Mouse (Mus musculus) NIH3T3 (cell line): ENCODE results near the gene Ccsap.

Experiments used
- DNase-seq: peaks from one replicate; pipeline ENCODE4 v3.0.0-alpha.2; 2012; ENCODE audit warnings: low read depth

The Ccsap gene

DNA sequence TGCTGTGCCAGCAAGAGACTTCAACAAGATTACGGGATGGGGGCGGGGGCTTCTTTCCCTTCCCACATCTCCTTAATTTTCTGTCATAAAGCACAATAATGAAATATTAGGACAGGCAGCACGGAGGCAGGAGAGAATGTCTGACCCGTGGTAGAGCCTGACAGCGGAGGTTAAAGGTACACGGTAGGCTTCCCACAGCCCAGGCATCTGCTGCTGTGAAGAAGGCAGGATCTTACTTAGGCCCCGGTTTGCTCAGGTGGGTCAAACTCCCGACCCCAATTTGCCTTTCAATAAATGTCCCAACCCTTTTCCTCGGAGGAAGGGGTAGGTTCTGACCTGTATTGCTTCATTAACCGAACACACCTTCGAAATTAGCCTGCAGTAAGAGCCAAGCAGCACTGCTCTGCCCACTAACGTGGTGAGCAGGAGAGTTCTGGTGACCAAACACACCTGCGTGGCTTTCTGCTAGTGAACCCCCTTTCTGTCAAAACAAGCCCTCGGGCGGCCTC, 54.7 kb downstream of the Ccsap start:
- DNase-seq = no peak

DNA sequence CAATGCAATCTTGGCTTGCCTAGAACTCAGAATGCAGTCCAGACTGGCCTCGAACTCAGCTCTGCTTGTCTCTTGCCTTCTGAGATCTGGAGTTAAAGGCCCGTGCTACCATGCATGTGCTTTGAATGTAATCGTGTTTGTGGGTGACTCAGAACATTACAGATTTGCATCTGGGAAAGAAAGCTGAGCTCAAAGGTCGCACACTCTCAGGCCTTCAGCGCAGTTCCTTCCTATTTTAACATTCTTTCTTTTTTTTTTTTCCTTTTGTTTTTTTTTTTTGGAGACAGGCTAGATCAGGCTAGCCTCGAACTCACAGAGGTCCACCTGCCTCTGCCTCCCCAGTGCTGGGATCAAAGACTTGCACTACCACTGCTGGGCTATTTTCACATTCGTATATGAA, 55.4 kb downstream of the Ccsap start:
- DNase-seq = no peak

DNA sequence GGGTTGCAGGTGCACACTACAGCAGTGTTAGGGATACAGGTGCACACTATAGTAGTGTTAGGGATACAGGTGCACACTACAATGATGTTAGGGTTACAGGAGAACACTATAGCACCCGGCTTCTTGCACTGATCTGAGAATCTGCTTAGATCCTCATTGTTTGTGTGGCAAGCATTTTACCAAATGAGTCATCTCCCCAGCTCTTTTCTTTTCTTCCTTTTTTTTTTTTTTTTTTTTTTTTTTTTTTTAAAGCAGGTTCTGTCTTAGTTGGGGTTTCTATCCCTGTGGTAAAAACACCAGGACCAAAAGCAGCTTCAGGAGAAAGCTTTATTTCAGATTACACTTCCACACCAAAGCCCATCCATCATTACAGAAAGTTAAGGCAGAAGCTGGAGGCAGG, 56.4 kb downstream of the Ccsap start:
- no peak for DNase-seq

DNA sequence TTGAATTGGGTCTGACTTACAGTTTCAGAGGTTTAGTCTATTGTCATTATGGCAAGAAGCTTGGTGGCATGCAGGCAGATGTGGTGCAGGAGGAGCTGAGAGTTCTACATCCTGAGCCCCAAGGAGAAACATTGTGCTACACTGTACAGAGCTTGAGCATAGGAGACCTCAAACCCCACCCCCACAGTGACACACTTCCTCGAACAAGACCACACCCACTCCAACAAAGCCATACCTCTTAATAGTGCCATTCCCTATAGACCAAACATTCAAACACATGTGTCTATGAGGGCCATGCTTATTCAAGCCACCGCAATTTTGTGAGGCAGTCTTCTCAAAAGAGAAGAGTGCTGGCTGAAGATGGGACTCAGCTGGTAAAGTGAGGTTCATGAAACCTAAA, 58.5 kb downstream of the Ccsap start:
- DNase-seq = no peak

DNA sequence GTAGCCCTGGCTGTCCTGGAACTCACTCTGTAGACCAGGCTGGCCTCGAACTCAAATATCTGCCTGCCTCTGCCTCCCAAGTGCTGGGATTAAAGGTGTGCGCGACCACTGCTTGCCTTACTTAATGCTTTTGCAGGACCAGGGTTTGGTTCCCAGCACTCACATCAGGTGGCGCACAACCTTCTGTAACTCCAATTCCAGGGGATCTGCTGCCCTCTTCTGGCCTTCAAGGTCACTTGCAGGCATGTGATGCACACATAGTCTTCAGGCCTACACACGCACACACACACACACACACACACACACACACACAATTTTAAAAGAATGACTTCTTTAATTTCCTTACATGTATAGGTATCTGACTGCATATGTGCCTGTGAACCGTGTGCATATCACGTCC, 59.1 kb downstream of the Ccsap start:
- no peak for DNase-seq

DNA sequence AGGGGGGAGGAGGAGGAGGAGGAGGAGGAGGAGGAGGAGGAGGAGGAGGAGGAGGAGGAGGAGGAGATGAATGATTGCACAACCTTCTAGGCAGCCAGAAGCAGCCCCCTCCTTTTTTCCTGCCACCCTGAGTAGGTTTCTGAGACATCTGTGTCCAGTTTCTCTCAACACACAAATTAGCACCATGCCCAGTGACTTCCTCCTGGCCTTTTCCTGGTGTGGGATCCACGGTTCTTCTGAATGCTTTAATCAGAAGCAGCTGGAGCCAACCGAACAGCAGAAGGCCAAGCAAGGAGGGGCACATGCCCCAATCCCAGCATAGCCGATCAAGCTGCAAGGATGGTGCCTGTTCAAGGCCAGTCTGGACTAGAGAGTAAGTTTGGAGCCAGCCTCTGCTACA, 60.1 kb downstream of the Ccsap start:
- peak; percentile 78 for DNase-seq

DNA sequence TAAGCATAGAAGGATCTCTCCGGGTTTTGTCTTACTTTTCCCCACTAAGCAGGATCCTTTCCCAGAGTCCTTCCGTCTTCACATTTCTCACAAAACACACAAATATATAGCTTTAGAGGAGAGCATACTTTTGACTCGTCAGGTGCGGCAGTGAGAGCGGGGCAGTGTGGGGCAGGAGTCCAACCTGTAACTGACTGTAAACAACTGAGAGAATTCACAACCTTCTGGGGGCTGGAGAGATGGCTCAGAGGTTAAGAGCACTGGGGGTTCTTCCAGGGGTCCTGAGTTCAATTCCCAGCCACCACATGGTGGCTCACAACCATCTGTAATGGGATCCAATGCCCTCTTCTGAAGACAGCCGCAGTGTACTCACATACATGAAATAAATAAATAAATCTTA, 60.6 kb downstream of the Ccsap start:
- DNase-seq = no peak

DNA sequence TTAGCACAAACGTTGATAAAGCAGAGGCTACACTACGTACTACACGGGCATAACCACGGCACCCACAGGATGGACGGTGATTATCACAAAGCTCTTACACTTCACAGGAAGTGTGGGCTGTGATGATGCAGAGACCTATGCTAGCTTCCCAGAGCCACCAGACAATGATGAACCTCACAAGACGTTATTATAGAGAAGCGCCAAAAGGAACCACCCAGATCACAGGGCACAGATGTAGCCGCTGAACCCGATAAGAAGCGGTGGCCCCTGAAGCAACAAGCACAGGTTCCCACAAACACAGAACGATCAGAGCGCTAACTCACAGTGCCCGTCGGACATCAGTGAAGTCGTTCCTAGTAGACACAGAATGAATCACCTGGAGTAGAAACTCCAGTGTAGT, 62.1 kb downstream of the Ccsap start:
- no peak for DNase-seq

DNA sequence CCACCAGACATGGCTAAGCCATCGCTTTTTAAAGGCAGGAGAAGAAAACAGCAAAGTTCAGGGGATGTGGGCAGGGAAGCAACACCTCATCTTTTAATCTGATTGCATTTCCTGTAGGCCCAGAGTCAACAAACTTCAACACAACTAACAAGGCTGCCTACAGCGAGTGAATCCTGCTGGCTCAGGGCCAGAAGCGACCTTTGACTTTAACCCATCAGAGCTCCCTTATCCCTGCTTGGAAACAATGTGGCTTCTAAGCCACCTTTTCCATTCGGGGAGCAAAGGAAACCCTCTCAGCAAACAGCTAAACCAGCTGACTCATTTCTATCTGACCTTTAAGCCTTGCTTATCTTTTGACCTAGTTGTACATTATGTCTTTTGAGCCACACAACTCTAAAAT, 63.3 kb downstream of the Ccsap start:
- no peak for DNase-seq

DNA sequence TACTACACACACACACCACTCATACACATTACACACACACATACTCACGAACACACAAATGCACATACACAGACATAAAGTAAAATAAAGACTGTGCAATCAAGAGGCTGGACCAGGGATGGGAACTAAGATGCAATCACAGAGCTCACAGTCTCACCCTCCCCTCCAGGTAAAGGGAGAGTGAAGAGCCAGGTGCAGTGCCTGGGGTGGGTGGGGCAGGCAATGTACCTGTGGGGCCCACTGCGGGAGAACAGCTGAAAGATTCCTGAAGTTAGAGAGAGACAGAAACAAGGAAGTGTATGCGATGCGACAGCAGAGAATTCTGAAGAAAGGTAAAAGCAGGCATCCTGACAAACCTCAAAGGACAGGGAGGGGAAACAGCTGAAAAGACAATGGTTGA, 65.2 kb downstream of the Ccsap start:
- DNase-seq = no peak

DNA sequence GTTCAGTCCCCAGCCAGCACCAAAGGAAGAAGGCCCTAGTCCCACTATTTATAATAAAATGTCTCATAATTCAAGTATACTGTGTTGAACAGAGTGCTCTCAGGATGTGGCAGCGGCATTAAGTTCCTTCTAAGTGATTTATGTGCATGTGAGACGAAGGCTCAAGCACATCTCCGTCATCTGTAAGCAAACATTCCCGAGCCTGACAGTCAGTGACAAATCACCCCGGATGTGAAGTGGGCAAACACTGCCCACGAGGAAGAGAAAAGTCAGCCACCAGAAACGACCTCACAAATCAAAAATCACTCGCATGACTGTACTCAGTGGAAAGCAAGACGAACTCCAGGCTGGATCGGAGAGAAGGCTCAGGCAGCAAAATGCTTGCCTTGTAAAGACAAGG, 66.1 kb downstream of the Ccsap start:
- no peak for DNase-seq

DNA sequence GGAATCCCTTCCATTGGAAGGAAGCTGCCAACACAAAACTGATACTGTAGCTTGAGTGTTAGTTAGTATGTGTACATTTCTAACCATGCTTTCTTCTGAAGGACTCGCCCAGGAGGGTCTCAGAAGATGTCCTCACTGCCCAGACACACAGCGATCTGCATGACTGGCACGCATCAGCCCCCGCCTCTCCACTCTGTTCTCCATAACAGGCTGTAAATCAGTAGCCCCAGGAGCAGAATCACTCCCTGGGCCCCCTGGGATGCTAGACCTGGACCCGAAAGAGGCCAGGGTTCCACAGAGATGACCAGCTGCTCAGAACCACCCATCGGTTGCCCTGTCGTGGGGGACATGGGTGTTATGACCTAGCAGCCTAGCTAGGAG, 68.2 kb downstream of the Ccsap start:
- no peak for DNase-seq

DNA sequence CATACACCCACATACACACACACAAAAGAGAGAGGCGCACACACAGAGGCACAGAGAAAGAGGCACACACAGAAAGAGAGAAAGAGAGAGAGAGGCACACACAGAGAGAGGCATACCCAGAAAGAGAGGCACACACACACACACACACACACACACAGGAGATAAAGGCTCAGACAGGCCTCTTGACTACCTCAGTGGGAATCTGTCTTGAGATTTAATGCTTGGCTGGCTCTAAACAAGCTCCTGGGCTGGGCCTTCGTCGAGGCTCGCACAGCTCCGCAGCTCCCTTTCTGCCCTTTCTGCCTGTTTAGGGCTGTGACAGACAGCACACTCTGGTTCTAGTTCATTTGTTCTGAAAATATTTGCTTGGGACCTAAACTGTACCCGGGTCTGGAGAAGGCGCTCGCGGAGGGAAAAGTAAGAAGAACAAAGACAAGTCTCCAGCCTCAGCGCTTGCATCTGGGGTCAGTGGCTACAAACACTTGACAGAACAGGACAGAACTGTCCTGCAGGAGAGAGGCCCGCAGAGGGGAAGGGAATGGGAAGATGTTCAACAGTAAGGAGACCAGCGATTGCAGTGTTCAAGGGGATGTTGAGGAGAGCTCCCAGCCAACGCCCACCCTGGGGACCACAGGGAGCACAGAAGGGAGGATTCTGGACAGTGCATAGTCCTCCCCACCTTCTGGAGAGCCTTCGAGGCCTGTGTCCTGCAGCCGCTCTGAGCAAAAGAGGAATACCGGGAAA, 68.7 kb downstream of the Ccsap start:
- no peak for DNase-seq
